ENCODE assay signal across 8 mouse cellular contexts in the genomic region with DNA sequence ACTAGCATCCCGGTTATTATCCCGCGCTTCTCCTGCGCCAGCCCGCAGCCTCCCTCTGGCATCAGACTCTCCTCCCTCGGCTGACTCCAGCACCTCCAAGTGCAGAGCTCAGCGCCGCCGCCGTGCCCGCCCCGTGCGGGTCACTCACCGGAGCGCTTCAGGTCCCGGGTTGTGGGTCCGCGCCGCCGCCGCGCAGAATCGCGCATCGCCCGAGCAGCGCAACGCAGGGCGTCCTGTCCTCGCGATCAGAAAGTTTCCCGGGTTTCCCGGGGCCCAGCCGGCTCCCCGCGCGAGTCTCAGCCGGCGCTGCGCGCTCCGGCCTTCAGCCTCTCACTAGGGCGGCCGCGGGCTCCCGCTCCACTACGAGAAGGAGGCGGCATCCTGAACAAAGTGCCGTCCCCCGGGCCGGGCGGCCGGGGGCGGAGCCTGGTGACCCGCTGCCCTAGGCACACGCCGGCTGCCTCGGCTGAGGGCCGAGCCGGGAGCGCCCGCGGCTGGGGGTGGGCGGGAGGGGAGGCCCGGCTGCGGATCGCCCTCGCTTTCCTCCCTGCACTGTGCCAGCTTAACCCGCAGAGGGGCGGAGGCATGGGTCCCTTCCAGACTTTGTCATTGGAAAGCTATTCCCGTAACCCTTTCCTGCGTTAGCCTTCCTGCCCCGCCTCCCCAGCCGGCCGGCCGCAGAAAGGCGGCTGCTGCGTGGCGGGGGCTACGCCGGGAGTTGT. TPM values are rescaled to one million over a fixed set of nuclear protein-coding genes. Genes with fewer than 3 reads are reported as not detected.
A peak's percentile ranks its signal among the peaks of the same experiment; 100 is the strongest.
DNase-seq lines count a peak whose midpoint lies in the region; ATAC-seq and TF ChIP-seq lines count a peak whose summit lies in the region.

No protein-coding gene starts in this region.

- no peaks in the 10 kb centered on the region for H3K36me3 ChIP-seq in heart, adult 2 months (ENCODE audit: control insufficient read depth, insufficient read depth, low read length)
- no peaks in the 10 kb centered on the region for H3K36me3 ChIP-seq in lung, embryonic 15.5 days

- peaks cover 20% of the 10 kb centered on the region for H3K4me1 ChIP-seq in heart, adult 2 months (ENCODE audit: control insufficient read depth, insufficient read depth, low read length)
- peaks cover 60% of the 10 kb centered on the region for H3K4me1 ChIP-seq in lung, embryonic 15.5 days
- H3K4me1 ChIP-seq in olfactory bulb, adult 2 months (ENCODE audit: control insufficient read depth, insufficient read depth, low read length): peaks cover 19% of the 10 kb centered on the region

- H3K79me2 ChIP-seq in heart, adult 2 months (replicated peaks; ENCODE audit: control insufficient read depth, insufficient read depth, low read length): peaks cover 3% of the 10 kb centered on the region; the same call in 1 of the 2 replicates

- 0 out of 2 replicates have a peak, but pooled peaks have one; percentile 8 for TF ChIP-seq CTCF in heart, adult 2 months (IDR thresholded peaks at IDR 0.05)
- TF ChIP-seq CTCF in olfactory bulb, adult 2 months (IDR thresholded peaks at IDR 0.05; ENCODE audit: insufficient read depth, low read depth, low read length): no peak

- peak overlapping the region; percentile 83 for H3K4me2 ChIP-seq in lung, embryonic 15.5 days

- peak; percentile 83 for ATAC-seq in lung, embryonic 15.5 days (ENCODE audit: borderline replicate concordance, extremely low read depth, low FRiP score, low TSS enrichment)

- TF ChIP-seq EP300 in heart, adult 2 months (IDR thresholded peaks at IDR 0.05; ENCODE audit: insufficient read depth, low read depth, low read length): 0 out of 2 replicates have a peak, but pooled peaks have one; percentile 15

- intact Hi-C loops in heart, adult 2 months (cut with DNase I): loop anchor here (1.0 kb wide), 1 partner anchor 14 kb away; no protein-coding TSS in a partner anchor

- H3K27me3 ChIP-seq in heart, adult 2 months (ENCODE audit: control insufficient read depth, insufficient read depth, low read length): no peaks in the 10 kb centered on the region
- no peaks in the 10 kb centered on the region for H3K27me3 ChIP-seq in lung, embryonic 15.5 days

- H3K27ac ChIP-seq in heart, adult 2 months: peak overlapping the region; percentile 97
- H3K27ac ChIP-seq in lung, embryonic 15.5 days: peak overlapping the region; percentile 88
- H3K27ac ChIP-seq in olfactory bulb, adult 2 months (ENCODE audit: insufficient read depth, low read depth, low read length): no peak overlapping the region

- peak; percentile 65 for TF ChIP-seq POLR2A in heart, adult 2 months (IDR thresholded peaks at IDR 0.05; ENCODE audit: insufficient read depth, low read depth, low read length)
- TF ChIP-seq POLR2A in olfactory bulb, adult 2 months (IDR thresholded peaks at IDR 0.05; ENCODE audit: insufficient read depth, low read depth, low read length): no peak

- H3K9me3 ChIP-seq in lung, embryonic 15.5 days: no peaks in the 10 kb centered on the region

- H3K4me3 ChIP-seq in heart, adult 2 months: peak overlapping the region; percentile 77
- H3K4me3 ChIP-seq in lung, embryonic 15.5 days: peak overlapping the region; percentile 58
- peak overlapping the region; percentile 58 for H3K4me3 ChIP-seq in olfactory bulb, adult 2 months (ENCODE audit: insufficient read depth, low read depth, low read length)

- under 1% methylated on average over 76 of the region's 81 CpGs for WGBS in heart, adult 2 months
- under 1% methylated on average over 67 of the region's 81 CpGs for WGBS in lung, embryonic 15.5 days
- WGBS in olfactory bulb, adult 2 months: under 1% methylated on average over 81 of the region's 81 CpGs

- peak overlapping the region; percentile 88 for H3K9ac ChIP-seq in heart, adult 2 months (ENCODE audit: low read depth, low read length)
- peak overlapping the region; percentile 69 for H3K9ac ChIP-seq in lung, embryonic 15.5 days

- peak; percentile 90 for DNase-seq in 416B (ENCODE audit: low read depth)
- peak; percentile 95 for DNase-seq in NIH3T3 (ENCODE audit: low read depth)
- peak; percentile 89 for DNase-seq in embryo, embryonic 10.5 days (ENCODE audit: low spot score)
- peak; percentile 92 to 93 for DNase-seq in heart, adult 2 months
- DNase-seq in kidney, adult 18-20 months: peak; percentile 89
- DNase-seq in T-cell, adult 2 months (ENCODE audit: low spot score): no peak

RNA-seq across cellular contexts. Expression of a gene that starts 31.9 kb away (rescaled TPM):
- total RNA-seq in heart, adult 2 months (2021): 10 to 100 TPM; 50.1 to 50.5 TPM
- polyA plus RNA-seq in heart, adult 2 months (2012; rRNA removed): 99.2 and 128 TPM in 2 replicates
- polyA plus RNA-seq in lung, embryonic 15.5 days (2015; fragmentation: Nextera tagmentation; extraction: Ambion mirVana): 275 and 280 TPM in 2 replicates
- 169 and 254 TPM in 2 replicates for polyA plus RNA-seq in olfactory bulb, adult 2 months (2012; ENCODE audit: insufficient read depth, insufficient read length, low replicate concordance, missing spikeins)
